Mouse (Mus musculus) heart, embryonic 16.5 days (tissue): ENCODE measurements around the gene Ap2b1. TPM values are rescaled to one million over a fixed set of nuclear protein-coding genes. Genes with fewer than 3 reads are reported as not detected.

Source experiments
- ATAC-seq: fragments of 200-750 bp; cut with Nextera tagmentation; replicated peaks from 2 replicates; pipeline ENCODE4 v1.8.0; 2017; ENCODE audit warnings: moderate number of reproducible peaks; ENCODE audit not compliant: insufficient read depth, low FRiP score; ENCODE audit errors: extremely low read depth
- H3K27ac ChIP-seq: fragments of 300-500 bp; sonication (generic); 2 replicates; pipeline ENCODE4 v1.5.1; 2014; ENCODE audit warnings: mild to moderate bottlenecking, low read length, control low read depth, moderate library complexity
- H3K27me3 ChIP-seq: fragments of 300-500 bp; sonication (generic); 2 replicates; pipeline ENCODE4 v1.6.1; 2014; ENCODE audit warnings: low read length, mixed read lengths; ENCODE audit not compliant: control insufficient read depth, insufficient read depth
- H3K36me3 ChIP-seq: fragments of 300-500 bp; sonication (generic); 2 replicates; pipeline ENCODE4 v1.6.1; 2014; ENCODE audit not compliant: control insufficient read depth, insufficient read depth
- H3K4me1 ChIP-seq: fragments of 300-500 bp; sonication (generic); 2 replicates; pipeline ENCODE4 v1.6.1; 2014; ENCODE audit warnings: low read length, mixed read lengths; ENCODE audit not compliant: control insufficient read depth, insufficient read depth
- H3K4me2 ChIP-seq: fragments of 300-500 bp; sonication (generic); 2 replicates; pipeline ENCODE4 v1.6.1; 2014; ENCODE audit warnings: low read depth, mild to moderate bottlenecking, control low read depth, low read length
- H3K4me3 ChIP-seq: fragments of 300-500 bp; sonication (generic); 2 replicates; pipeline ENCODE4 v1.5.1; 2014; ENCODE audit warnings: mild to moderate bottlenecking, control low read depth, low read length
- H3K9ac ChIP-seq: fragments of 300-500 bp; sonication (generic); 2 replicates; pipeline ENCODE4 v1.6.1; 2014; ENCODE audit warnings: low read length, control low read depth
- H3K9me3 ChIP-seq: fragments of 300-500 bp; sonication (generic); replicated peaks from 2 replicates; pipeline ENCODE4 v1.6.1; 2016; ENCODE audit warnings: low read length; ENCODE audit not compliant: control insufficient read depth
- WGBS: fragments of 180-500 bp; shearing (Covaris S2); extraction: QIAGEN DNeasy Blood & Tissue Kit; methylation state at CpG from one replicate; pipeline ENCODE4 v1.1.7; 2014; 5-methylcytosine and 5-hydroxymethylcytosine counted together
- polyA plus RNA-seq: library from polyadenylated mRNA; unstranded; fragments of >200 nt; fragmentation: Nextera tagmentation; extraction: Ambion mirVana; gene quantifications from 2 replicates; pipeline ENCODE4 v1.2.1, GENCODE M21; 2015

Gene Ap2b1
- polyA plus RNA-seq, 1 experiment from 2014 or later, result 38.3 TPM

DNA sequence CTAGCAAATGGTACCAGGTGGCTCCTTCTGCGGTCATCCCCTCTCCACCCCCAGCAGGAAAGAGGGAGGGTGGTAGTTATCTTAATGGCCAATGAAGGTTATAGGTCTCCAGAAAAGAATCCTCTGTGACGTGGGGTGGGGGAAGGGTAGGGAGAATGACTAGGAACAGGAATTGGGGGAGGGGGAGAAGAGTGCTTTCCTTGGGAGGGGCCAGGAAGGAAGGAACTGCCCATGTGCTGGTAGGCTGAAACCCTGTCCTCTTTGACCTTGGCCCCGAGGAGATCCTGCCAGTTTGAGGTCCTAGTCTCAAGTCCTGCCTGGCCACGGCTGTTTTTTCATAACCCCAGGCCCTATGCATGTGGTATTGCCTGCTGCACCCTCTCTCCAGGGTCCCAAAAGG, 150.5 kb downstream of the Ap2b1 start:
- no peak overlapping the region for H3K4me2 ChIP-seq
- WGBS, result 37% methylated on average over 4 of the region's 4 CpGs

DNA sequence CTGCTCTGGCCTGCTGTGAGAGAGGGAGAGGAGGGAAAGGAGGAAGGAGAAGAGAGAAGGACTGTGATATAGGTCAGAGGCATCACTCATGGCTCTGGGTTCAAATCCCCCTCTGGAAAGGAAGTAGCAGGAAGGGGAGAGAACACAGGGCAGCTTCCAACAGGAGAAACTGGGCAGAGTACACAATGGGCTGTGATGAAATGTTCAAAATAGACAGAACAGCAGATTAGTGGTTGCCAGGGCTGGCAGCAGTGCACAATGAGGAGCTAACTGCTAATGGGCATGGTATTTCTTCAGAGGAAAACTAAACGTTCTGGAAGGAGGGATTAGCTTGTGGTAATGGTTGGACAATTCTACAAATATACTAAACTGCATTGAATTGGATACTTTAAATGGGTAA, 151.7 kb downstream of the Ap2b1 start:
- Histone ChIP-seq H3K9me3 (no peaks in the 10 kb centered on the region), H3K27me3 (peaks cover 1% of the 10 kb centered on the region), H3K4me2 (no peak overlapping the region), H3K27ac (no peak overlapping the region), H3K4me1 (peaks cover 47% of the 10 kb centered on the region), H3K4me3 (no peak overlapping the region), H3K36me3 (no peaks in the 10 kb centered on the region), H3K9ac (no peak overlapping the region)
- no peak for ATAC-seq
- WGBS, result 25% methylated on average over 1 of the region's 1 CpGs

More for the DNA sequence above, 150.5 kb downstream of the Ap2b1 start:
- no peak for ATAC-seq
- H3K27ac ChIP-seq, result peak overlapping the region; percentile 70
- H3K9ac ChIP-seq, result peak overlapping the region; percentile 2
- no peak overlapping the region for H3K4me3 ChIP-seq
- H3K36me3 ChIP-seq, result no peaks in the 10 kb centered on the region
- peaks cover 39% of the 10 kb centered on the region for H3K4me1 ChIP-seq
- no peaks in the 10 kb centered on the region for H3K9me3 ChIP-seq
- peaks cover 9% of the 10 kb centered on the region for H3K27me3 ChIP-seq

DNA sequence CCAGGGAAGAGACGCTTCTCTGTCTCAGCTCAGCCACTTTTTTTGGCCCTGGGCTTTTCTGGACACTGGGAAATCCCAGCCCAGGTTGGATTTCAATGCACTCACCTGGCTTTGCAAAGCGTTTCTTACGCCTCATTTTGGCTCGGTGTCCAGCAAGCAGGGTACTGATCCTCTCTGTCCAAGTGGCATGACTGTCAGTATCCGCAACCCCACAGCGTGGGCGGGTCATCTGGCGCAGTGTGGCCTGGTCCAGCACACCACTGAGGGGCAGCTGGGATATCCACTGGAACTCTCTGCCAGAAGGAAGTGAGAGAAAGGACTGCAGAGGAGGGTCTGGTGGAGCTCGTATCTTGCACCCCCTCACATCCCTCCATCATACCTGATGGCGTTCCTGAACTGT, 152.5 kb downstream of the Ap2b1 start:
- H3K4me3 ChIP-seq, result no peak overlapping the region
- no peaks in the 10 kb centered on the region for H3K27me3 ChIP-seq
- 85% methylated on average over 10 of the region's 10 CpGs for WGBS
- H3K4me2 ChIP-seq, result no peak overlapping the region
- H3K36me3 ChIP-seq, result no peaks in the 10 kb centered on the region
- ATAC-seq, result no peak
- no peak overlapping the region for H3K27ac ChIP-seq
- H3K9me3 ChIP-seq, result no peaks in the 10 kb centered on the region
- H3K4me1 ChIP-seq, result peaks cover 47% of the 10 kb centered on the region
- no peak overlapping the region for H3K9ac ChIP-seq

DNA sequence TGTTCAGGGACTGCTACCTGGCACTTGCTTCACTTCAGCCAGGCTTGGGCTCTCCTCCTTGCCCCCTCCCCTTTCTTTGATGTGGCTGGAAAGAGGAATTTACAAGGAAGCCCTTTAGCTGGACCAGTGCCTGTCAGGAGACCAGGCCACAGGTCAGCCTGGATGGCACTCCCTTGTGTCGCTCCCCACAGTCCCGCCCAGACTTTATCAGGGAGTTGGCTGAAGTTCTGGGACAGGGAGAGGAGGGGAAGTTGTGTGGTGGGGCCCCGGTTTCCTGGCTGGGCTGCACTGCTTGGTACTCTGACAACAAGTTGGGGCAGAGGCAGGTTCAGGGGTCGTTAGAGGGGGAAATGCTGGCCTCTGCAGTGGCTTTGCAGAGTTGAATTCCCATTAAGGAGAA, 155.7 kb downstream of the Ap2b1 start:
- peaks cover 27% of the 10 kb centered on the region for H3K4me1 ChIP-seq
- H3K9me3 ChIP-seq, result no peaks in the 10 kb centered on the region
- H3K27me3 ChIP-seq, result no peaks in the 10 kb centered on the region
- H3K9ac ChIP-seq, result peak overlapping the region; percentile 35; the same call in 1 of the 2 replicates
- WGBS, result 4% methylated on average over 4 of the region's 4 CpGs
- no peak overlapping the region for H3K4me3 ChIP-seq
- peak; percentile 84; the same call in 1 of the 2 replicates for ATAC-seq
- peak overlapping the region; percentile 22; the same call in 1 of the 2 replicates for H3K4me2 ChIP-seq
- peak overlapping the region; percentile 65 for H3K27ac ChIP-seq
- H3K36me3 ChIP-seq, result no peaks in the 10 kb centered on the region

Other genes starting within 250 kb of the Ap2b1 start
- 4.3 and 7.9 TPM in 2 replicates for gene Slfn2, start 233.9 kb upstream of the Ap2b1 start, polyA plus RNA-seq
- gene Slfn1, start 182.2 kb upstream of the Ap2b1 start, polyA plus RNA-seq, result 0.27 and 0.32 TPM in 2 replicates
- 0.05 and 0.20 TPM in 2 replicates for gene Slfn4, start 123.8 kb upstream of the Ap2b1 start, polyA plus RNA-seq
- 1.0 and 2.2 TPM in 2 replicates for gene Slfn3, start 107.7 kb upstream of the Ap2b1 start, polyA plus RNA-seq
- 0.17 and 0.19 TPM in 2 replicates for gene Slfn14, start 12.3 kb upstream of the Ap2b1 start, polyA plus RNA-seq
- gene Pex12, start 3.6 kb downstream of the Ap2b1 start, polyA plus RNA-seq, result 8.1 and 10.5 TPM in 2 replicates
- gene Rasl10b, start 110.1 kb downstream of the Ap2b1 start, polyA plus RNA-seq, result 5.7 and 9.1 TPM in 2 replicates
- 0.11 and 0.12 TPM in 2 replicates for gene Gas2l2, start 130.4 kb downstream of the Ap2b1 start, polyA plus RNA-seq
- gene 1700020L24Rik, start 138.7 kb downstream of the Ap2b1 start, polyA plus RNA-seq, result 1.4 and 1.5 TPM in 2 replicates
- gene Mmp28, start 164.0 kb downstream of the Ap2b1 start, polyA plus RNA-seq, result 3.5 TPM in 2 replicates
- gene Taf15, start 174.1 kb downstream of the Ap2b1 start, polyA plus RNA-seq, result 8.3 and 9.5 TPM in 2 replicates
- gene Heatr9, start 223.2 kb downstream of the Ap2b1 start, polyA plus RNA-seq, result 0.07 TPM in 1 of 2 replicates, not detected in the other
- gene Ccl5, start 231.5 kb downstream of the Ap2b1 start, polyA plus RNA-seq, result 1.8 and 2.5 TPM in 2 replicates